Mouse (Mus musculus) stomach, postnatal 0 days (tissue): Measurements from ENCODE around the gene Zdhhc19.

Source experiments
- CTCF ChIP-seq: IDR thresholded peaks from 2 replicates; pipeline ENCODE4 v1.5.1; 2016; ENCODE audit warnings: antibody characterized with exemption, low read depth, mild to moderate bottlenecking, moderate library complexity
- EP300 ChIP-seq: optimal IDR thresholded peaks from 2 replicates; pipeline ENCODE3; 2016; ENCODE audit warnings: antibody characterized with exemption

- TF ChIP-seq CTCF (no peak), EP300 (no peak)
Measured at GRCm38 (mm10) chr16:32595142-32595855, 99.2 kb downstream of the Zdhhc19 start.
